In the genomic region with DNA sequence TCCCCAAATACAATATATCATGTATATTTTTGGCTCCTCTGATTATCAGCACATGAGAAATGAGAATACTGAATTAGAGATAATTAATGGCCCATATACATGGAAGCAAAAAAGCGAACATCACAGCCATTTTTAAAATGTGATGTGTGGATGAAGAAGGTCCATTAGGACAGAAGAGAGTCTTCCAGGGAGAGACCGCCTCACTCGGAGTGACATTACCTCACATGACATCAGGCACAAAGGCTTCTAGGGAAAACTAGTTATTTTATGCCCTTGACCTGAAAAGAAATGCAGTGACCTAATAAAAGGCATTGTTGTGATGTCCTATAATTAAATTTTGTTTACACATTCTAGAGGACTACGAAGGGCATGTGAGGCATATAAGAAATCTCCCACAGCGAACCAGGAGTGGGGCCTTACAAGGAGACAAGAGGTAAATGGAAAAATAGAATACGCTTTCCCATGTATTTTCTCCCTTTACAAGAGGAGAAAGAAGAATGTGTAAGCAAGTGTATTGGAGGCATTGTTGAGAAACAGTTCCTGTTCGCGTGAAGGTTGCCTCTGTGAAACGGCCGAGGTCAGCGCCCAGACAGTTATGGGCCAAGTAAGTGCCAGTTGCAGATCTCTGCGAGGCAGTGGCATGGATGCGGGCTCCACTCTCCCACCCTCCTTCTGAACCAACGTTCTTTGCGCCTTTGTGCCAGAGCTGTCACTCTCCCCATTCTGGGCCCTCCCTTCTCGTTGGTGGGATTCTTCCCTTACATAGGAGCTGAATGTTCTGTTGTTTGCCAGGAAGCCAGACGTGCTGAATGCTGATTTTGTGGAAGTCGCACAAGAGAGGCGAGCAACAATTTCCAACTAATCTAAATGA, we compare ENCODE assay signal across 10 mouse cellular contexts. TPM values are rescaled to one million over a fixed set of nuclear protein-coding genes. Genes with fewer than 3 reads are reported as not detected.
DNase-seq lines count a peak whose midpoint lies in the region; ATAC-seq lines count a peak whose summit lies in the region.
"Had no signal": no experiment of that assay in that cellular context is flagged by ENCODE, and none has a peak within 500 bp of the region (broad histone marks: within the 10 kb centered on the region; RNA-seq: fewer than 3 reads in every experiment).

No protein-coding gene starts in this region.

- peak overlapping the region; percentile 12 for H3K27ac ChIP-seq in hindbrain, embryonic 12.5 days
- H3K27ac ChIP-seq in midbrain, embryonic 14.5 days (replicated peaks; ENCODE audit: low read depth, low read length): peak overlapping the region; percentile 65
- no peak overlapping the region for H3K27ac ChIP-seq in liver, embryonic 12.5 days
- H3K27ac ChIP-seq in kidney, embryonic 14.5 days (ENCODE audit: low read depth, low read length): no peak overlapping the region
- H3K27ac ChIP-seq: heart, embryonic 15.5 days; limb, embryonic 13.5 days had no signal

- WGBS in hindbrain, embryonic 12.5 days: 46% methylated on average over 19 of the region's 19 CpGs
- 32% methylated on average over 19 of the region's 19 CpGs for WGBS in midbrain, embryonic 14.5 days
- WGBS in liver, embryonic 12.5 days (ENCODE audit: insufficient replicate concordance): 65% methylated on average over 19 of the region's 19 CpGs
- 84% methylated on average over 19 of the region's 19 CpGs for WGBS in kidney, embryonic 14.5 days

- no peak overlapping the region for H3K9ac ChIP-seq in hindbrain, embryonic 12.5 days
- H3K9ac ChIP-seq in midbrain, embryonic 14.5 days (replicated peaks; ENCODE audit: low read length): no peak overlapping the region
- H3K9ac ChIP-seq in liver, embryonic 12.5 days: no peak overlapping the region
- H3K9ac ChIP-seq in kidney, embryonic 14.5 days (ENCODE audit: low read depth, low read length): no peak overlapping the region
- H3K9ac ChIP-seq: heart, embryonic 15.5 days; limb, embryonic 13.5 days had no signal

- peak; percentile 17 for DNase-seq in brain, adult 2 months (ENCODE audit: low read depth, low spot score)
- peak; percentile 41 for DNase-seq in embryo, embryonic 11 days
- peak; percentile 78 for DNase-seq in midbrain, embryonic 14.5 days
- DNase-seq in heart, postnatal 14 days: no peak

- ATAC-seq in hindbrain, embryonic 12.5 days (ENCODE audit: low FRiP score): peak; percentile 87
- peak; percentile 90 for ATAC-seq in midbrain, embryonic 14.5 days (ENCODE audit: low FRiP score, low TSS enrichment)
- no peak for ATAC-seq in liver, embryonic 12.5 days
- no peak for ATAC-seq in kidney, embryonic 14.5 days (ENCODE audit: low FRiP score, low TSS enrichment)
- ATAC-seq in granulocyte monocyte progenitor cell, adult 5-6 weeks (replicated peaks; ENCODE audit: poor library complexity, severe bottlenecking): no peak

- H3K9me3 ChIP-seq in hindbrain, embryonic 12.5 days (replicated peaks): no peaks in the 10 kb centered on the region
- H3K9me3 ChIP-seq in midbrain, embryonic 14.5 days (ENCODE audit: control insufficient read depth, low read length): no peaks in the 10 kb centered on the region
- H3K9me3 ChIP-seq in liver, embryonic 12.5 days (replicated peaks): no peaks in the 10 kb centered on the region
- H3K9me3 ChIP-seq in kidney, embryonic 14.5 days (ENCODE audit: control insufficient read depth, low read length): no peaks in the 10 kb centered on the region
- H3K9me3 ChIP-seq: heart, embryonic 15.5 days; limb, embryonic 13.5 days had no signal

- H3K4me2 ChIP-seq in hindbrain, embryonic 12.5 days (replicated peaks): peak overlapping the region; percentile 15; the same call in 1 of the 2 replicates
- peak overlapping the region; percentile 33 for H3K4me2 ChIP-seq in midbrain, embryonic 14.5 days (ENCODE audit: low read length)
- no peak overlapping the region for H3K4me2 ChIP-seq in liver, embryonic 12.5 days
- H3K4me2 ChIP-seq in kidney, embryonic 14.5 days (replicated peaks; ENCODE audit: low read depth, low read length): no peak overlapping the region
- H3K4me2 ChIP-seq: heart, embryonic 15.5 days; limb, embryonic 13.5 days had no signal

- no peak overlapping the region for H3K4me3 ChIP-seq in hindbrain, embryonic 12.5 days
- no peak overlapping the region for H3K4me3 ChIP-seq in midbrain, embryonic 14.5 days (replicated peaks; ENCODE audit: low read depth, low read length)
- H3K4me3 ChIP-seq in liver, embryonic 12.5 days: no peak overlapping the region
- H3K4me3 ChIP-seq in kidney, embryonic 14.5 days (ENCODE audit: low read length): no peak overlapping the region
- H3K4me3 ChIP-seq: heart, embryonic 15.5 days; limb, embryonic 13.5 days had no signal

- no peaks in the 10 kb centered on the region for H3K36me3 ChIP-seq in hindbrain, embryonic 12.5 days
- H3K36me3 ChIP-seq in midbrain, embryonic 14.5 days (ENCODE audit: control insufficient read depth, insufficient read depth, low read length): no peaks in the 10 kb centered on the region
- no peaks in the 10 kb centered on the region for H3K36me3 ChIP-seq in liver, embryonic 12.5 days
- no peaks in the 10 kb centered on the region for H3K36me3 ChIP-seq in kidney, embryonic 14.5 days (ENCODE audit: control insufficient read depth, insufficient read depth, low read length)
- H3K36me3 ChIP-seq: heart, embryonic 15.5 days; limb, embryonic 13.5 days had no signal

- intact Hi-C loops in heart, postnatal 14 days (cut with DNase I): no loop called here

- no peaks in the 10 kb centered on the region for H3K27me3 ChIP-seq in hindbrain, embryonic 12.5 days
- H3K27me3 ChIP-seq in midbrain, embryonic 14.5 days (ENCODE audit: control insufficient read depth, insufficient read depth, low read length): no peaks in the 10 kb centered on the region
- no peaks in the 10 kb centered on the region for H3K27me3 ChIP-seq in liver, embryonic 12.5 days (replicated peaks)
- no peaks in the 10 kb centered on the region for H3K27me3 ChIP-seq in kidney, embryonic 14.5 days (ENCODE audit: control insufficient read depth, insufficient read depth, low read length)
- H3K27me3 ChIP-seq: heart, embryonic 15.5 days; limb, embryonic 13.5 days had no signal

- peaks cover 7% of the 10 kb centered on the region for H3K4me1 ChIP-seq in hindbrain, embryonic 12.5 days
- peaks cover 19% of the 10 kb centered on the region for H3K4me1 ChIP-seq in midbrain, embryonic 14.5 days (ENCODE audit: control insufficient read depth, insufficient read depth, low read length)
- H3K4me1 ChIP-seq in liver, embryonic 12.5 days: no peaks in the 10 kb centered on the region
- no peaks in the 10 kb centered on the region for H3K4me1 ChIP-seq in kidney, embryonic 14.5 days (ENCODE audit: control insufficient read depth, insufficient read depth, low read length)
- H3K4me1 ChIP-seq: heart, embryonic 15.5 days; limb, embryonic 13.5 days had no signal

RNA-seq across cellular contexts. Expression of a gene that starts 41.0 kb away (rescaled TPM):
- 33.7 and 35.8 TPM in 2 replicates for polyA plus RNA-seq in hindbrain, embryonic 12.5 days (2016; fragmentation: Nextera tagmentation; extraction: Ambion mirVana)
- polyA plus RNA-seq in midbrain, embryonic 14.5 days (2014; fragmentation: Nextera tagmentation; extraction: Ambion mirVana): 66.4 and 67.8 TPM in 2 replicates
- polyA plus RNA-seq in liver, embryonic 12.5 days (2016; fragmentation: Nextera tagmentation; extraction: Ambion mirVana): 0.07 and 0.12 TPM in 2 replicates
- 1.5 and 2.5 TPM in 2 replicates for polyA plus RNA-seq in kidney, embryonic 14.5 days (2014; fragmentation: Nextera tagmentation; extraction: Ambion mirVana)
- total RNA-seq in granulocyte monocyte progenitor cell, adult 5-6 weeks (2014; fragmentation: Nextera tagmentation): not detected in 2 replicates
- total RNA-seq in granulocyte monocyte progenitor cell, adult 5-6 weeks (2017): not detected in 2 replicates
- total RNA-seq in heart, postnatal 14 days (2021): 1 to 10 TPM; 1.3 TPM

Comparison
In these comparisons a context has a peak if more than half of its experiments do, and no peak if none do; other contexts are left out.
1. DNase-seq: peak in brain, adult 2 months (single experiment), embryo, embryonic 11 days (single experiment) and midbrain, embryonic 14.5 days (single experiment); none in heart, postnatal 14 days (0 of 2).
2. ATAC-seq: peak in hindbrain, embryonic 12.5 days (single experiment) and midbrain, embryonic 14.5 days (single experiment); none in liver, embryonic 12.5 days (single experiment), kidney, embryonic 14.5 days (single experiment) and granulocyte monocyte progenitor cell, adult 5-6 weeks (single experiment).
3. H3K27ac ChIP-seq: peak in hindbrain, embryonic 12.5 days (single experiment) and midbrain, embryonic 14.5 days (single experiment); none in liver, embryonic 12.5 days (single experiment) and kidney, embryonic 14.5 days (single experiment).
4. H3K4me2 ChIP-seq: peak in hindbrain, embryonic 12.5 days (single experiment) and midbrain, embryonic 14.5 days (single experiment); none in liver, embryonic 12.5 days (single experiment) and kidney, embryonic 14.5 days (single experiment).